Mouse (Mus musculus): Measurements from ENCODE around the gene Lmbr1.
A peak's percentile ranks its signal among the peaks of the same experiment; 100 is the strongest.

Lmbr1 gene

GRCm38 (mm10) chr5:29251496-29251873, 126.7 kb downstream of the Lmbr1 start:
- no peak for DNase-seq

- no peak for DNase-seq
These were observed 127.2 kb downstream of the Lmbr1 start for GRCm38 (mm10) chr5:29250795-29251495.

GRCm38 (mm10) chr5:29244769-29245168, 133.4 kb downstream of the Lmbr1 start:
- DNase-seq: no peak

GRCm38 (mm10) chr5:29238379-29238778, 139.8 kb downstream of the Lmbr1 start:
- no peak for DNase-seq

GRCm38 (mm10) chr5:29230481-29230880, 147.7 kb downstream of the Lmbr1 start:
- no peak for DNase-seq

GRCm38 (mm10) chr5:29224089-29224488, 154.1 kb downstream of the Lmbr1 start:
- DNase-seq: no peak

GRCm38 (mm10) chr5:29217997-29218396, 160.2 kb downstream of the Lmbr1 start:
- DNase-seq: no peak

GRCm38 (mm10) chr5:29211980-29212555, 166.1 kb downstream of the Lmbr1 start:
- no peak for DNase-seq

- no peak for DNase-seq
These were observed 172.5 kb downstream of the Lmbr1 start for GRCm38 (mm10) chr5:29205690-29206089.

GRCm38 (mm10) chr5:29199868-29200267, 178.3 kb downstream of the Lmbr1 start:
- no peak for DNase-seq

- DNase-seq: no peak
These were observed 179.2 kb downstream of the Lmbr1 start for GRCm38 (mm10) chr5:29198960-29199488.

GRCm38 (mm10) chr5:29197187-29197586, 181.0 kb downstream of the Lmbr1 start:
- no peak for DNase-seq

- no peak for DNase-seq
These were observed 181.9 kb downstream of the Lmbr1 start for GRCm38 (mm10) chr5:29196264-29196658.

GRCm38 (mm10) chr5:29195570-29196263, 182.5 kb downstream of the Lmbr1 start, which contains the start of gene Rnf32:
Gene Rnf32, plus strand, starts transcription at chr5:29195992.
- DNase-seq: peak; percentile 77

GRCm38 (mm10) chr5:29195231-29195569, 183.0 kb downstream of the Lmbr1 start:
- DNase-seq: no peak

- DNase-seq: no peak
These were observed 191.4 kb downstream of the Lmbr1 start for GRCm38 (mm10) chr5:29186798-29187197.
